Mouse (Mus musculus) left cerebral cortex, adult 18-20 months (tissue): ENCODE measurements around the gene Rnpepl1. TPM values are rescaled to one million over a fixed set of nuclear protein-coding genes. Genes with fewer than 3 reads are reported as not detected.
"Not testable (repeated sequence)": the region's sequence is repeated elsewhere in the genome, so short reads cannot be mapped to it uniquely, and the experiment has no call there.

Experiments
- DNase-seq, 2 experiments: peaks; one replicate each; pipeline ENCODE4 v3.0.0; 2021 to 2022; ENCODE audit warnings: low spot score in 2 of 2, mixed read lengths in 1 of 2
- total RNA-seq, 2 experiments: library from RNA; stranded (reverse); gene quantifications; 2 replicates each; pipeline ENCODE4 v1.2.3; 2021

Rnpepl1 gene
- total RNA-seq, 2 experiments from 2014 or later = 30.2 to 34.4 TPM

GRCm38 (mm10) chr1:92936467-92936866 is 25.9 kb downstream of the Rnpepl1 start:
- no peak for DNase-seq

GRCm38 (mm10) chr1:92937797-92938196 is 27.2 kb downstream of the Rnpepl1 start:
- DNase-seq = no peak

GRCm38 (mm10) chr1:92939746-92940145 is 29.2 kb downstream of the Rnpepl1 start:
- DNase-seq = no peak

GRCm38 (mm10) chr1:92943219-92943989 is 32.8 kb downstream of the Rnpepl1 start:
- DNase-seq = no peak

DNA sequence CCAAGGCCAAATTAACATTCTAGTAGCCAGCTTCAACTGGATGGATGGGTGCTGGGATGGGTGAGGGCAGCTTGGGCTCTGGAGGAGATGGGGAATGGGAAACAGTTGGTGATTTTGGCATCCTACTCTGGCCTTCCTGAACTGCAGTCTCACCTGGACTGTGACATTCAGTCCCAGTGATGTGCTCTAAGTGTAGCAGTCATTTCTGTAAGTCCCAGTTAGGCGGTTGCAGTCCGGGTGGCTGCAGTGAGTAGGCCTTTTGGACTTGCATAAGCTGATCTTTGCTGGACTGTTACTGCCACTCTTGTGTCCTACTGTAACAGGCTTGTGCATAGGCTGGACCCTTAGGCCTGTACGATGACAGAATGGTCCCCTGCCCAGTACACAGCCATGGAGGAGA is 37.4 kb downstream of the Rnpepl1 start:
- no peak for DNase-seq

GRCm38 (mm10) chr1:92949426-92949825 is 38.8 kb downstream of the Rnpepl1 start:
- DNase-seq = no peak

DNA sequence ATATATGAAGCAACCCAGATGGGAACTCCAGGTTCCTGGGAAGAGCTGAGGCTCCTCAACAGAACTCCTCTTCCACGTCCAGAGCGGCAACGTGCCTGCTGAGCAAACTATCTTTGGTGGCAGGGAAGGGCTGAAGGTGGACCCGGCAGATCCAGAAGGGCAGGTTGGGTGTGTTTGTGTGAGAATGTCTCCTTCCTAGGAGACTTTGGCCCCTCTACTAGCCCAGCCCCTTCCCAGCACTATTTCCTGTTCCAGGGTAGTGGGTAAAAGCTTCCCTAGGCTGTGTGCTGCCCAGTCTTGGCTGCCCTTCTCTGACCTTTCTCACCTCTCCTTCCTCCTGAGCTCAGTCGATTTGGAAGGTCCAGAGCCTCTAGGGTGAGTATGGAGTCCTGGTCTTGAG is 40.0 kb downstream of the Rnpepl1 start, which contains the start of gene Gpr35:
TSS of gene Gpr35 (plus strand) at position 259 of the 400 bp plus-strand sequence.
- no peak for DNase-seq

GRCm38 (mm10) chr1:92953641-92954040 is 43.1 kb downstream of the Rnpepl1 start:
- no peak for DNase-seq

DNA sequence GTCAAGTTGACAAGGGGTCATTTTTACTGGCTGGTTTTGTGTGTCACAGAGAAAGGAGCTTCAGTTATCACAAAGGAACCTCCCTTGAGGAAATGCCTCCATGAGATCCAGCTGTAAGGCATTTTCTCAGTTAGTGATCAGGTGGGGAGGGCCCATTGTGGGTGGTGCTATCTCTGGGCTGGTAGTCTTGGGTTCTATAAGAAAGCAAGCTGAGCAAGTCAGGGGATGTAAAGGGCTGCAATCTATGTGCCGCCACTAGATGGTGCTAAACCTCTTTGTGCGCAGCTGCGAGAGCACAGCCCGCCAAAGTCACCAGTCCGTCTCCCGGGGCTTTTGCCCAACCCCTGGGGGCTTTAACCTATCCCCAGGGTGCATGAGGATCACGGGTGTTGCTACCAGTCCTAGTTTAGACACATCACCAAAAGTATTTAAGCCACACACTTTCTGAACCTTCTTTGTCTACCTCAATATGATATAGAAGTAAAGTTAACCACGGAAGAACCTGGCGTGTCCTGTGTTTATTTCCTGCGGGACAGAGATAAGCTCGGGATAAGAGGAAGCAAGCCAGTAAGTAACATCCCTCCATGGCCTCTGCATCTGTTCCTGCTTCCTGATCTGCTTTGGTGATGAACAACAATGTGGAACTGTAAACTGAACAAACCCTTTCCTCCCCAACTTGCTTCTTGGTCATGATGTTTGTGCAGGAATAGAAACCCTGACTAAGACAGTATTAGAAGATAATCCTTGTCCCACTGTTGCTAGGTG is 46.2 kb downstream of the Rnpepl1 start:
- DNase-seq = peak; percentile 66 to 74

- DNase-seq = no peak
These were observed 48.4 kb downstream of the Rnpepl1 start for GRCm38 (mm10) chr1:92958999-92959398.

DNA sequence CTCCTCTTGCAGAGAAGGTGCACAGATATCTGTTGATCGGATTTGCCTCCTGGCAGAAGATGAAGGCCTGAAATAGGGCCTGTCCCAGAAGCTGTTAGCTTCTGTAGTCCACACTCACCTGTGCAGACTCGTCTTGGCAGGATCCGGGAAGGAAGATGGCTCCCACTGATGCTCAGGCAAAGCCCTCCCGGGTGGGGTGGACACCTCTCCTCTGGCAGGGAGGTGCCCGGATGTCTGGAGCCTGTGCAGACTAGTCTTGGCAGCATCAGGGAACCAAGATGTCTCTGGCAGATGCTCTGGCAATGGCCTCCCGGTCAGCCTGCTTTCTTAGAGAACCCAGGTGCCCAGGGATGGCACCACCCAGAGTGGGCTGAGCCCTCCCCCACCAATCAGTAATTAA is 60.2 kb downstream of the Rnpepl1 start:
- DNase-seq = not testable (repeated sequence)

DNA sequence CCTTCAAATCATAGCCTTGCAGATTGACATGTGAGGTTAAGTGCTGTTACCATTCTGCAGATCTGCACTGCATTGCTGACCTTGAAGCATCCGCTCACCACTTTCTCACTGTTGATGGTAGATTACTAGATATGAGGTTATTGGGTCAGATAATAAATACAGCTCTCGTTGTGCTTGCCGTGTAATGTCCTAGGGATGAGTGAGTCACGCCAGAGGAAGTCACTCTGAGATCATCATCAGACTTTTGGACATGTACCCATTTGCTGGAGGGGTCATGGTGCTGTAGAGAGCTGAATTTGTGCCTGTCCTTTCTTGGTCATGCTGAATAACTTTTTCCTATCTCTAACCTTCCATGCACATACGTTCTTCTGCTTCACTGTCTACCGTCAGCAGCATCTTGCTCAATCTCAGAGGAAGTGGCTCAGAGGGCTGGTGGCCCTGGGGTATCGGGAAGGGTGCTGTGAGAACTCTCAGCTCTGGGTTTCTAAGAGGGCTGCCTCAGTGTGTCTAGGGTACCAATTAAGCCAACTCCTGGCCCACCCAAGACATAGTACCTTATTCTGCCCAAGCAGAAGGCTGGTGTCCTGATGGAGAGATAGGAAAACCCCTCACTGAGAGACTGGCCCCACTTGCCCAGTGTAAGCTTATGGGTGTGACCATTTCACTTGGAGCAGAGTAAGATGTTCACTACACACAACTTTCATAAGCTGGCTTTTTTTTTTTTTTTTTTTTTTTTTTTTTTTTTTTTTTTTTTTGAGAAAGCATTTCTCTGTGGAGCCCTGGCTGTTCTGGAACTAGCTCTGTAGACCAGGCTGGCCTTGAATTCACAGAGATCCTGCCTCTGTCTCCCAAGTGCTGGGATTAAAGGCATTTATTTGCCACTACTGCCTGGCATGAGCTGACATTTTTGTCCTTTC is 61.6 kb downstream of the Rnpepl1 start:
- no peak for DNase-seq

GRCm38 (mm10) chr1:92972854-92973253 is 62.3 kb downstream of the Rnpepl1 start:
- no peak for DNase-seq

Other genes with a start within 250 kb of the Rnpepl1 start
- 10 to 100 TPM; 81.6 to 86.5 TPM for gene Gpc1, start 79.1 kb upstream of the Rnpepl1 start, total RNA-seq
- gene Ankmy1, start 7.9 kb upstream of the Rnpepl1 start, total RNA-seq = under 1 TPM; 0.40 to 0.53 TPM
- gene Dusp28, start 3.8 kb upstream of the Rnpepl1 start, total RNA-seq = 10 to 100 TPM; 18.2 to 19.2 TPM
- 10 to 100 TPM; 40.1 to 40.7 TPM for gene Capn10, start 23.6 kb downstream of the Rnpepl1 start, total RNA-seq
- gene Gpr35, start 40.1 kb downstream of the Rnpepl1 start, total RNA-seq = under 1 TPM in 1 of 2 experiments, not detected in 1; 0.33 TPM
- not detected for gene Aqp12, start 95.6 kb downstream of the Rnpepl1 start, total RNA-seq
- gene Kif1a, start 191.2 kb downstream of the Rnpepl1 start, total RNA-seq = 100 to 1,000 TPM; 735 to 776 TPM
- not detected for gene Agxt, start 224.5 kb downstream of the Rnpepl1 start, total RNA-seq